Comparison of ENCODE assay signal across 15 mouse cellular contexts in genomic region chr5:120285036-120285435, GRCm38 (mm10).
DNase-seq lines count a peak whose midpoint lies in the region; ATAC-seq and TF ChIP-seq lines count a peak whose summit lies in the region.
"Had no signal": no experiment of that assay in that cellular context is flagged by ENCODE, and none has a peak within 500 bp of the region (broad histone marks: within the 10 kb centered on the region; RNA-seq: fewer than 3 reads in every experiment).

No protein-coding gene starts in this region.

- intact Hi-C loops in left cerebral cortex, adult 2 months (cut with DNase I) = no loop called here

- H3K4me3 ChIP-seq in midbrain, embryonic 10.5 days = no peak overlapping the region
- no peak overlapping the region for H3K4me3 ChIP-seq in midbrain, postnatal 0 days (ENCODE audit: low read depth, low read length)
- no peak overlapping the region for H3K4me3 ChIP-seq in hindbrain, embryonic 14.5 days (replicated peaks; ENCODE audit: low read length)
- H3K4me3 ChIP-seq in midbrain, embryonic 15.5 days = no peak overlapping the region
- no peak overlapping the region for H3K4me3 ChIP-seq in left cerebral cortex, adult 2 months
- H3K4me3 ChIP-seq: heart, embryonic 15.5 days; limb, embryonic 12.5 days; liver, embryonic 15.5 days had no signal

- no peaks in the 10 kb centered on the region for H3K36me3 ChIP-seq in midbrain, embryonic 10.5 days
- H3K36me3 ChIP-seq in midbrain, postnatal 0 days (ENCODE audit: insufficient read depth, low read length) = no peaks in the 10 kb centered on the region
- no peaks in the 10 kb centered on the region for H3K36me3 ChIP-seq in hindbrain, embryonic 14.5 days (replicated peaks; ENCODE audit: control insufficient read depth, insufficient read depth)
- no peaks in the 10 kb centered on the region for H3K36me3 ChIP-seq in midbrain, embryonic 15.5 days (replicated peaks)
- H3K36me3 ChIP-seq: heart, embryonic 15.5 days; limb, embryonic 12.5 days; liver, embryonic 15.5 days had no signal

- H3K9ac ChIP-seq in midbrain, postnatal 0 days (replicated peaks; ENCODE audit: low read length, poor library complexity, severe bottlenecking) = no peak overlapping the region
- no peak overlapping the region for H3K9ac ChIP-seq in hindbrain, embryonic 14.5 days
- H3K9ac ChIP-seq in midbrain, embryonic 15.5 days = no peak overlapping the region
- H3K9ac ChIP-seq: heart, embryonic 15.5 days; limb, embryonic 12.5 days; liver, embryonic 15.5 days had no signal

- WGBS in midbrain, embryonic 10.5 days = 28% methylated on average over 9 of the region's 9 CpGs
- WGBS in midbrain, postnatal 0 days = 15% methylated on average over 9 of the region's 9 CpGs
- WGBS in hindbrain, embryonic 14.5 days = 13% methylated on average over 9 of the region's 9 CpGs
- WGBS in midbrain, embryonic 15.5 days = 17% methylated on average over 9 of the region's 9 CpGs

- H3K9me3 ChIP-seq in midbrain, embryonic 10.5 days (replicated peaks) = peaks cover 6% of the 10 kb centered on the region
- H3K9me3 ChIP-seq in midbrain, postnatal 0 days (ENCODE audit: low read length) = no peaks in the 10 kb centered on the region
- H3K9me3 ChIP-seq in hindbrain, embryonic 14.5 days (ENCODE audit: control insufficient read depth, low read length) = peaks cover 4% of the 10 kb centered on the region; the same call in 1 of the 2 replicates
- H3K9me3 ChIP-seq in midbrain, embryonic 15.5 days = no peaks in the 10 kb centered on the region
- H3K9me3 ChIP-seq: heart, embryonic 15.5 days; liver, embryonic 15.5 days had no signal

- no peak for ATAC-seq in midbrain, postnatal 0 days (ENCODE audit: low FRiP score)
- no peak; the same call in 1 of the 2 replicates for ATAC-seq in hindbrain, embryonic 14.5 days (ENCODE audit: low FRiP score)
- ATAC-seq in midbrain, embryonic 15.5 days (replicated peaks) = no peak
- no peak for ATAC-seq in activated CD4-positive, CD25-positive, alpha-beta regulatory T cell, adult 4 months
- ATAC-seq: inflammation-experienced regulatory T-cells, adult 6 months had no signal

- DNase-seq in midbrain, embryonic 10.5 days (ENCODE audit: low spot score) = peak; percentile 55
- DNase-seq in midbrain, postnatal 0 days (ENCODE audit: low spot score) = no peak
- DNase-seq in hindbrain, embryonic 14.5 days (ENCODE audit: low spot score) = no peak
- peak; percentile 52 for DNase-seq in retina, postnatal 1 day
- DNase-seq in left cerebral cortex, adult 9 months (ENCODE audit: low spot score in 2 of 2) = no peak
- no peak for DNase-seq in left cerebral cortex, adult 2 months (ENCODE audit: extremely low spot score in 1 of 2, low spot score in 2 of 2)
- DNase-seq: cerebellum, adult 11-12 months; lung, postnatal 14 days; thymus, adult 2 months had no signal

- peaks cover 77% of the 10 kb centered on the region for H3K4me1 ChIP-seq in midbrain, embryonic 10.5 days
- H3K4me1 ChIP-seq in midbrain, postnatal 0 days (ENCODE audit: insufficient read depth, low read length) = peaks cover 16% of the 10 kb centered on the region; the same call in 1 of the 2 replicates
- H3K4me1 ChIP-seq in hindbrain, embryonic 14.5 days (replicated peaks; ENCODE audit: control insufficient read depth, insufficient read depth, low read length) = peaks cover 32% of the 10 kb centered on the region
- peaks cover 44% of the 10 kb centered on the region for H3K4me1 ChIP-seq in midbrain, embryonic 15.5 days
- H3K4me1 ChIP-seq: liver, embryonic 15.5 days had no signal

- H3K27me3 ChIP-seq in midbrain, embryonic 10.5 days (ENCODE audit: low read depth, poor library complexity, severe bottlenecking) = peaks cover 97% of the 10 kb centered on the region
- no peaks in the 10 kb centered on the region; the same call in 1 of the 2 replicates for H3K27me3 ChIP-seq in midbrain, postnatal 0 days (ENCODE audit: insufficient read depth, low read length)
- no peaks in the 10 kb centered on the region; the same call in 1 of the 2 replicates for H3K27me3 ChIP-seq in hindbrain, embryonic 14.5 days (ENCODE audit: control insufficient read depth, insufficient read depth, low read length)
- H3K27me3 ChIP-seq in midbrain, embryonic 15.5 days (replicated peaks) = peaks cover 8% of the 10 kb centered on the region; the same call in 1 of the 2 replicates

- peak overlapping the region; percentile 79 for H3K27ac ChIP-seq in midbrain, embryonic 10.5 days (replicated peaks)
- H3K27ac ChIP-seq in midbrain, postnatal 0 days (ENCODE audit: low read depth, low read length) = no peak overlapping the region
- peak overlapping the region; percentile 82 for H3K27ac ChIP-seq in hindbrain, embryonic 14.5 days
- peak overlapping the region; percentile 74 for H3K27ac ChIP-seq in midbrain, embryonic 15.5 days
- H3K27ac ChIP-seq in left cerebral cortex, adult 2 months = no peak overlapping the region
- H3K27ac ChIP-seq: heart, embryonic 15.5 days; limb, embryonic 12.5 days; liver, embryonic 15.5 days had no signal

- no peak for TF ChIP-seq CTCF in midbrain, postnatal 0 days (IDR thresholded peaks at IDR 0.05)
- no peak for TF ChIP-seq CTCF in left cerebral cortex, adult 2 months (IDR thresholded peaks at IDR 0.05)

- H3K4me2 ChIP-seq in midbrain, postnatal 0 days (ENCODE audit: low read depth, low read length, poor library complexity, severe bottlenecking) = no peak overlapping the region
- H3K4me2 ChIP-seq in hindbrain, embryonic 14.5 days (replicated peaks) = no peak overlapping the region
- no peak overlapping the region for H3K4me2 ChIP-seq in midbrain, embryonic 15.5 days
- H3K4me2 ChIP-seq: heart, embryonic 15.5 days; limb, embryonic 12.5 days; liver, embryonic 15.5 days had no signal

Comparison
In these comparisons a context has a peak if more than half of its experiments do, and no peak if none do; other contexts are left out.
1. DNase-seq: peak in midbrain, embryonic 10.5 days (single experiment) and retina, postnatal 1 day (single experiment); none in midbrain, postnatal 0 days (single experiment), hindbrain, embryonic 14.5 days (single experiment), left cerebral cortex, adult 9 months (0 of 2) and left cerebral cortex, adult 2 months (0 of 2).
2. H3K27ac ChIP-seq: peak in midbrain, embryonic 10.5 days (single experiment), hindbrain, embryonic 14.5 days (single experiment) and midbrain, embryonic 15.5 days (single experiment); none in midbrain, postnatal 0 days (single experiment) and left cerebral cortex, adult 2 months (single experiment).